19 mouse cellular contexts compared by ENCODE assay signal in the genomic region with DNA sequence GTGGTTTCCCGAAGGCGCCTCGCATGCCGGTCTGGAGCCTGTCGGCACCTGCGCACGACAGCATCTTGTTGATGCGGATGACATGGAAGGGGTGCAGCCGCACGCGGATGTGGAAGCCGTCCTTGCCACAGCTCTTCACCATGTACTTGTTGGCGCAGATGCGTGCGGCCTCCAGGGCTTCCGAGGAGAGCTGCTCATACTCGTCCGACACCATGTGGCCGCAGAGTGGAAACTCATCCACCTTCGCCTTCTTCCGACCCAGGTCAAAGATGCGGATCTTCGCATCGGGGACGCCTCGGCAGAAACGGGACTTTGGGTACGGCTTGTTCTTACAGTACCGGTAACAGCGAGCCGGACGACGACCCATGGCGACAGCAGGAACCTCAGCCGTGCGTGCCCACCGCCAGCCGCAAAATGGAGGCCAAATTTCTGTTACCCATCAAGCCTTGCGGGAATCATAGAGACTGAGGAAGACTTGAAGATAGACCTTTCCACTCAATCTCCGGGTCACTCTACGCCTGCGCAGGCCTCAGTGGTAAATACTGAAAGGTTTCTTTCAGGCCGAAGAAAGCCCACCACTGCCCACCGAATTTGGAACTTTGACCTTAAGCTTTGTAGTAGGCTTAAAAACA. TPM values are rescaled to one million over a fixed set of nuclear protein-coding genes. Genes with fewer than 3 reads are reported as not detected.
"Had no signal": no experiment of that assay in that cellular context is flagged by ENCODE, and none has a peak within 500 bp of the region (broad histone marks: within the 10 kb centered on the region; RNA-seq: fewer than 3 reads in every experiment).

TSS of gene Rpl10l (minus strand) at position 411 of the 632 bp plus-strand sequence.

- H3K27me3 ChIP-seq: limb, embryonic 13.5 days; liver, embryonic 12.5 days; lung, embryonic 15.5 days; megakaryocyte, embryonic 14.5 days; midbrain, embryonic 12.5 days; neural tube, embryonic 15.5 days had no signal

- H3K4me1 ChIP-seq: limb, embryonic 13.5 days; liver, embryonic 12.5 days; lung, embryonic 15.5 days; megakaryocyte, embryonic 14.5 days; midbrain, embryonic 12.5 days; neural tube, embryonic 15.5 days had no signal

- H3K27ac ChIP-seq: layer of hippocampus, adult 2 months; limb, embryonic 13.5 days; liver, embryonic 12.5 days; lung, embryonic 15.5 days; macrophage; midbrain, embryonic 12.5 days; neural tube, embryonic 15.5 days had no signal

- ATAC-seq: liver, embryonic 12.5 days had no signal

- H3K4me2 ChIP-seq: limb, embryonic 13.5 days; liver, embryonic 12.5 days; lung, embryonic 15.5 days; midbrain, embryonic 12.5 days; neural tube, embryonic 15.5 days had no signal

- H3K36me3 ChIP-seq: limb, embryonic 13.5 days; liver, embryonic 12.5 days; lung, embryonic 15.5 days; midbrain, embryonic 12.5 days; neural tube, embryonic 15.5 days had no signal

- DNase-seq: kidney, adult 18-20 months; kidney, postnatal 10 days; kidney, postnatal 4 days; left cerebral cortex, postnatal 4 days; lung, postnatal 14 days had no signal

- H3K9me3 ChIP-seq: lung, embryonic 15.5 days; neural tube, embryonic 15.5 days had no signal

- H3K9ac ChIP-seq: limb, embryonic 13.5 days; liver, embryonic 12.5 days; lung, embryonic 15.5 days; midbrain, embryonic 12.5 days; neural tube, embryonic 15.5 days had no signal

- H3K4me3 ChIP-seq: layer of hippocampus, adult 2 months; limb, embryonic 13.5 days; liver, embryonic 12.5 days; lung, embryonic 15.5 days; megakaryocyte, embryonic 14.5 days; midbrain, embryonic 12.5 days; myocyte; neural tube, embryonic 15.5 days had no signal

RNA-seq across cellular contexts. Expression of gene Rpl10l, which starts in this region (rescaled TPM):
- total RNA-seq: layer of hippocampus, adult 2 months; layer of hippocampus, postnatal 10 days; left cerebral cortex, postnatal 4 days; midbrain, postnatal 0 days had no signal
- polyA plus RNA-seq: kidney, embryonic 14.5 days; limb, embryonic 13.5 days; liver, embryonic 12.5 days; liver, embryonic 16.5 days; lung, embryonic 15.5 days; macrophage; midbrain, embryonic 12.5 days; midbrain, postnatal 0 days; myocyte; neural tube, embryonic 11.5 days; neural tube, embryonic 15.5 days had no signal
